Mouse (Mus musculus) G1E-ER4 (cell line): ENCODE results near the gene Fam171a1. TPM values are rescaled to one million over a fixed set of nuclear protein-coding genes. Genes with fewer than 3 reads are reported as not detected.

Experiments used
- GATA1 ChIP-seq: IDR thresholded peaks from one replicate; pipeline ENCODE4 v1.8.0; 2012; ENCODE audit warnings: low read length, inconsistent platforms
- polyA plus RNA-seq: library from polyadenylated mRNA; stranded (reverse); fragments of >175 nt; gene quantifications from 2 replicates; pipeline ENCODE4 v1.2.3, GENCODE M21; 2012

Fam171a1 gene
- polyA plus RNA-seq, 1 experiment = not detected

DNA sequence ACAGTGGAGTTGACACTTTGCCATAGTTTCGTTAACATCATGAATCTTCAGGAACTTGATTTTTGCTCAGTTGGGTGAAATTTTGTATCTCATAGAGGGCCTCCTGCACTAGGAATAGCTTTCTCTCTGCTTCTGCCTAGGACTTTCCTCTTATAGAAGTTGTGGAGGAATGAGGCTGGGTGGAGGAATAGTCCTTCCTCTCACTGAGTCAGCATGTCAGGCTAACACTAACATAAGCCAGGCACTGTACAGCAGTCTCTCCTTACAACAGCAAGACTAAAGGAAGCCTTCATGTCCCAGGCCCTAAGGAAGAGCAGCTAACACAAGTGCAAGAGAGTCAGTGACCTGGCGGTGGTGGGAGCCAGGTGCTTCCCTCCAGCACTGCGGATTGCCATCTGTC is 43.0 kb downstream of the Fam171a1 start:
- no peak for TF ChIP-seq GATA1

DNA sequence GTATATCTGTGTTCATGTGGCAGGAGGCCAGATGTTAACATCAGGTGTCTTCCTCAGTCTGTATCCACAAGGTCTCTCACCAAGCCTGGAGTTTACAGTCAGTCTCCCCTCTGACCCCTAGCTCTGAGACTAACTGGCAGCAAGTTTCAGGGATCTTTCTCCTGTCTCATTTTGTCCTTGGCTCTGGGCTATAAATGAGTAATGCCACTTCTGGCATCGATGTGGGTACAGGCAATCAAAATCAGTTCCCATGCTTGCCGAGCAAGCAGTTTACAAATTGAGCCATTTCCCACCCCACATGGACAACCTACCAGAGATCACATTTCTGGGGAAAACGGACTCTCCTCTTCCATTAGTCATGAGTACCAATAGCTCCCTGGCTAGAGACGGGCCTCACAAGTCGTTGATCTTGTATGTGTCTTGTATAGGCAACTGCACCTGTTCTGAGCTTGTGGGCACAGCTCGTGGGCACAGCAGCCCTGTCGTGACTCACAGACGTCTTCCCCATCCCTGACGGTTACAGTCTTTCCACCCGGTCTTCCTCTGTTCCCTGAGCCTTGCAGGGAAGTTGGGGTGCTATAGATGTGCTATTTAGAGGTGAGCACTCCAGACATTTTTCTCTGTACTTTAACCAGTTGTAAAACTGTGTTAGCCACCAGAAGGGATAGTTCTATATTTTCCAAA is 43.8 kb downstream of the Fam171a1 start:
- no peak for TF ChIP-seq GATA1

DNA sequence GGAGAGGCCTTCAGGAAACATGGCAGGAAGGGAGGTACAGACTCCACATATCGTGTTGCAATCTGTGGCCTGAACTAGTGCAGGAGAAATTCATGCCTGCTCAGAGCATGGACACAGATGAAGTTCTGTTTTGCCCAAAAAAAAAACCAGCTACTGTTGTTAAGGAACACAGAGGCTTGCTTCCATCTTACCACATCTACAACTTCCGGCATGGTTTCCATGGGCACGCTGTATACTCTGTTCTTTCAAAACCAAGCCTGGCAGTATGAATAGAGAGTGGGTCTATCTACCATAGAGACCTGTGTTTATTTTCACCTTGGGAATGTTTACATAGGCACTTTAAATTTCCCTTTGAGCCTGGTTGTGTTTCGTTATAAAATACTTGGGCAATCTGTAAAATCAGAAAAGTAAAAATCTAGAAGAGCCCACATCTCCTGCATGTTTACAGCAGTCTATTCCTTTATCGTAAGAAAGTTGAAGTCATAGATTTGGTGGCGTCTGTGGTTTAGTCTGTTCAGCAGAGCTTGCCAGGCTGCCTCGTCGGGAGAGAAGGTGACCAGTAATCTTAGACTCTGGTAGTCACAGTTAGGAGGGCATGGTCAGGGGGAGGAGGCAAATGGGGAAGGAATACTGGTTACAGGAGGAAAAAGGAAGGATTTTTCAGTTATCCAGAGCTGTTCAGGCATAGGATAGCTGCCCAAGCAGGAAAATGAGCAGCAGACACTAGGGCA is 44.8 kb downstream of the Fam171a1 start:
- TF ChIP-seq GATA1 = no peak

DNA sequence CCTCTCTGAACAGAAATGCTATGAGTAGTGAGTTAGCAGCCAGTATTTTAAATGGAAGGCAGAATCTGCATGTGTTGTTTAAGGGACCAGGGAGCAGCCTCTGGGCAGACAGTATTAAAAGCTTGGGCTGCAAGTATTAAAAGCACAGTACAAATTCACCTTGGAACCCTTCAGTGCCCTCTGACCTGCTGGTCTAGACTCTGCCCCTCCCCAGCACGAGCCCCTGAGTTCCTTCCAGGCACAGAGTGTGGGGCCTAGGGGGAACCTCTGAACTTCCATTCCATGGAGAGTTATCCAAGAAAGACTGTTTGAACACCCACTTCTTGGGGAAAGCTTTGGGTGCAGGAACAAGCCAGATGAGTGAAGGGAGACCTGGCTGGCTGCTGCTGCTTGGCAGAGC is 47.6 kb downstream of the Fam171a1 start:
- no peak for TF ChIP-seq GATA1

- no peak for TF ChIP-seq GATA1
Measured at GRCm38 (mm10) chr2:3163501-3164076, 49.6 kb downstream of the Fam171a1 start.

GRCm38 (mm10) chr2:3165037-3165600 is 51.1 kb downstream of the Fam171a1 start:
- no peak for TF ChIP-seq GATA1

DNA sequence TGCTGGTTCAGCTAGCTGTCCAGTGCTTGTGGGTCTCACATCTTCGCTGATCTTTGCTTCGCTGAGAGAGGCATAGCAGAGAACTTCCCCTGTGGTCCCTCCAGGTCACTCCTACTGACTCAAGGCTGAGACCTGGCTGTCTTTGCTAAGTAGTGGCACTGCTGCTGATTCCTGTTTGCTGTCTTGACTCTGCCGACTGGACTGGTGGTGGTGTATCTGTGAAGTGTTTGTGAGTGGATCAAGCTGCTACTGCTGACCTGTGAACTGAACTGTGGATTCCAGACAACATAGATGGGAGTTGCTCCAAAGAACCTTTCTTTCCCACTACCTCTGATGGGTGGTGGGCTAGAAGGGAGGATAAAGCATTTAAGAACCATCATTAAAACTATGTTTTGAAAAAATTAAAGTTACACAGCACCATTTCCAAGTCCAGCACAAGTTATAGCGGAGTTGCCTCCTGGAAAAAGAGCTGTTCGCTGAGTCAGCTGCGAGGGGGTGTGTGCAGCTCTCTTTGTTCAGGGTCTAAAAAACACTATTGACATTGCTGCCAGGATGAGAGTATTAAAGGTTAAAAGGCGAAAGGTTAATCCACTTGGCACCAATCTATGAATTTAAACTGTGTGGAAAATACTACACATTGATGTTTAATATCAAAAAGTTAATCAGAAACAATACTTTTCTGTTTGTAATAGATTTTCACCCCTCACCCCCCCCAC is 52.0 kb downstream of the Fam171a1 start:
- TF ChIP-seq GATA1 = no peak

- no peak for TF ChIP-seq GATA1
Measured at GRCm38 (mm10) chr2:3168719-3169402, 54.8 kb downstream of the Fam171a1 start.

DNA sequence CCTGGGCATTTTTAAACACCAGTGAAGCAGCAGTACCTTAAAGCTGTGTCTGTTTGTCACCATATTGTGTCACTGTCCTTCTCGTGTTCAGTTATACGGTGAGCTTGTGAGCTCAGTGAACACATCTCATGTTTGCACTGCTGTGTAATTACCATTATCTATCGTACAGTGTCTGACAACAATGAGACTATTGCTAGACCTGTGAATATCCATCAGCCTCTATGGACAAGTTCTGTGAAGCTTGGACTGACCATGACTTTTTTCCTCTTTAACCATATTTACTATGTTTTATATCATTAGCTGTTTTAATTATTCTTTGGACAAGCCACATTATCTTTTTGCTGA is 55.4 kb downstream of the Fam171a1 start:
- no peak for TF ChIP-seq GATA1

GRCm38 (mm10) chr2:3171774-3172173 is 57.8 kb downstream of the Fam171a1 start:
- no peak for TF ChIP-seq GATA1

DNA sequence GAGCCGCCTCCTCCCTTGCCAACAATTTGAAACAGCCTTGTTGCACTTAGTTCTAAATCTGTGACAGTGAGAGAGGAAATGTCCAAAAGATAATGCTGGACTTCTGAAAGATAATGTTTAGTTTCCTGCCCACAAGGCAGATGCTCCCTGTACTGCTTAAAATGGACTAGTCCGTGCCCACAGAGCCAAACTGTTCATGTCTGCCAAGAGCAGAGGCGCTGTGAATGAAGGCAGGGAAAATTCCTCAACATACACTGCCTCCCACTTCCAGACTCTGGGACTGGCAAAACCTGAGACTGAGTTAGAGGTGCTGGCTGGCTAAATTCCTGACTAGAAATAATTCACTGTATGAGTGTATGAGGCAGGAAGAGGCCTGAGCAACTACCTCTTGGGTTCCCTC is 58.6 kb downstream of the Fam171a1 start:
- no peak for TF ChIP-seq GATA1

GRCm38 (mm10) chr2:3174890-3175289 is 60.9 kb downstream of the Fam171a1 start:
- TF ChIP-seq GATA1 = no peak

GRCm38 (mm10) chr2:3176751-3177150 is 62.7 kb downstream of the Fam171a1 start:
- no peak for TF ChIP-seq GATA1

DNA sequence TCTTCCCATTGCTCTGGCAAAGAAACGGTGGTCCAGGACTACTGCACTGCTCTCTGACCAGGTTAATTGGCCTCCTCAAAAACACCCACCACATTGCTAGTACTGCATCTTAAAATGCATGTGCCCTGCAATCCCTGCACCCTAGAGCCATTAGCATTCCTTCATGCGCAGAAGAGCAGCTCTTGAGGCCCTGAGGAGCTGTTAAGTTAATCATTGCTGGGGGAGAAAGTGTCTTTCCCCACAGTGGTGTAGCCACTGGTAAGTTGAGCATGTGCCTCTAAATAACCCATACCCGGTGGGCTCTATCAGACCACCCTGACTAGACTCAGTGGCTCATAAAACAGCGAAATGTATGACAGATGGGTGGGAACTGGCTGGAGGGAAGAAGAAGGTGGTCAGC is 66.5 kb downstream of the Fam171a1 start:
- no peak for TF ChIP-seq GATA1

DNA sequence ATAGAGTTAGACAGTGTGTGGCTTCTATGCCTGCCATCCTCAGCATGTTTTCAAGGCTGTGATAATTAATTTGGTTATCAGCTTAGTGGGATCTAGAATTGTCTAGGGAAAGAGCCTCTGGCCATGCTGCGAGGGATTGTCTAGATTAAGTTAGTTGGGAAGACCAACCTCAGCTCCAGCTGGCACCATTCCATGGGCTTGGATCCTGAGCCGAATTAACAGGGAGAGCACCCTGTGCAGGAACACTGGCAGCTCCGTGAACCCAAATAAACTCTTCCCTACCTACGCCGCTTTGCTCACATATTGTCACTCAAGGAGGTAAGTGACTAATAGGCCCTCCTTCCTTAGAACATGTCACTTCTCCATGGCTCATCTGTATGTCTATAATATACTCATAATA is 69.6 kb downstream of the Fam171a1 start:
- no peak for TF ChIP-seq GATA1

DNA sequence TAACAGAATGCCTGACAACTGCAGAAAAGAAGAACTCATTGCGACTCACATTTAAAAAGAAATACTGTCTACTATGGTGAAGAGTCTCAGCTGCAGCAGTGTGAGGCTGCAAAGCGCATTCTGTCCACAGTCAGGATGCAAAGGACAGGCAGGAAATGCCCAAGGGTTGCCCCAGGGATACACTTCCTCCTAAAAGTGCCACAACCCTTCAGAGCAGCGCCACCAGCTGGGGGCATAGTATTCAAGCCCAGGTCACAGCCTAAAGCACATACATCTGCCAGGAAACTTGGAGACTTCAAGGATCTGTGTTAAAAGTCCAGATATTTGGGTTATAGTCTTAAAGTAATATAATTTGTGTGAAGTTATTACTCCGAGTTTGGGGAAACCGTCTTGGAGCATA is 71.3 kb downstream of the Fam171a1 start:
- no peak for TF ChIP-seq GATA1
